Mouse (Mus musculus) forebrain, embryonic 15.5 days (tissue): Measurements from ENCODE around the gene Pde1b. TPM values are rescaled to one million over a fixed set of nuclear protein-coding genes. Genes with fewer than 3 reads are reported as not detected.
A peak's percentile ranks its signal among the peaks of the same experiment; 100 is the strongest.

Experiments used
- ATAC-seq: fragments of 200-750 bp; cut with Nextera tagmentation; replicated peaks from 2 replicates; pipeline ENCODE4 v1.8.0; 2017; ENCODE audit warnings: mild to moderate bottlenecking, moderate TSS enrichment, moderate library complexity
- H3K27ac ChIP-seq: fragments of 300-500 bp; sonication (generic); replicated peaks from 2 replicates; pipeline ENCODE4 v1.5.1; 2015; ENCODE audit warnings: mild to moderate bottlenecking, inconsistent platforms
- H3K27me3 ChIP-seq: fragments of 300-500 bp; sonication (generic); 2 replicates; pipeline ENCODE4 v1.6.1; 2015; ENCODE audit warnings: inconsistent platforms
- H3K36me3 ChIP-seq: fragments of 300-500 bp; sonication (generic); 2 replicates; pipeline ENCODE4 v1.6.1; 2015; ENCODE audit warnings: mild to moderate bottlenecking, inconsistent platforms
- H3K4me1 ChIP-seq: fragments of 300-500 bp; sonication (generic); 2 replicates; pipeline ENCODE4 v1.6.1; 2015; ENCODE audit warnings: inconsistent platforms
- H3K4me2 ChIP-seq: fragments of 300-500 bp; sonication (generic); replicated peaks from 2 replicates; pipeline ENCODE4 v1.6.1; 2015; ENCODE audit warnings: mild to moderate bottlenecking, inconsistent platforms
- H3K4me3 ChIP-seq: fragments of 300-500 bp; sonication (generic); 2 replicates; pipeline ENCODE4 v1.5.1; 2015; ENCODE audit warnings: mild to moderate bottlenecking, inconsistent platforms
- H3K9ac ChIP-seq: fragments of 300-500 bp; sonication (generic); replicated peaks from 2 replicates; pipeline ENCODE4 v1.6.1; 2015; ENCODE audit warnings: mild to moderate bottlenecking, inconsistent platforms
- H3K9me3 ChIP-seq: fragments of 300-500 bp; sonication (generic); 2 replicates; pipeline ENCODE4 v1.6.1; 2016; ENCODE audit warnings: inconsistent platforms
- WGBS: fragments of 180-500 bp; shearing (Covaris S2); methylation state at CpG from one replicate; pipeline ENCODE4 v1.1.7; 2015; ENCODE audit warnings: mixed read lengths; 5-methylcytosine and 5-hydroxymethylcytosine counted together
- polyA plus RNA-seq: library from polyadenylated mRNA; unstranded; fragments of >200 nt; fragmentation: Nextera tagmentation; extraction: Ambion mirVana; gene quantifications from 2 replicates; pipeline ENCODE4 v1.2.1, GENCODE M21; 2015

The Pde1b gene
- polyA plus RNA-seq, 1 experiment from 2014 or later: 71.3 TPM

- peak overlapping the region; percentile 81 for H3K9ac ChIP-seq
- no peak for ATAC-seq
- WGBS: 19% methylated on average over 2 of the region's 2 CpGs
These were observed 33.6 kb downstream of the Pde1b start for GRCm38 (mm10) chr15:103536456-103536855.

GRCm38 (mm10) chr15:103537011-103537821 lies 34.4 kb downstream of the Pde1b start:
- Histone ChIP-seq H3K4me1 (peaks cover 16% of the 10 kb centered on the region), H3K27ac (peak overlapping the region; percentile 65), H3K9ac (peak overlapping the region; percentile 81), H3K9me3 (no peaks in the 10 kb centered on the region), H3K36me3 (no peaks in the 10 kb centered on the region), H3K4me2 (peak overlapping the region; percentile 85), H3K4me3 (peak overlapping the region; percentile 70), H3K27me3 (peaks cover 4% of the 10 kb centered on the region; the same call in 1 of the 2 replicates)
- ATAC-seq: peak; percentile 75
- WGBS: under 1% methylated on average over 37 of the region's 37 CpGs

More at GRCm38 (mm10) chr15:103536456-103536855, 33.6 kb downstream of the Pde1b start:
- peaks cover 16% of the 10 kb centered on the region for H3K4me1 ChIP-seq
- H3K27ac ChIP-seq: peak overlapping the region; percentile 65
- H3K27me3 ChIP-seq: peaks cover 4% of the 10 kb centered on the region; the same call in 1 of the 2 replicates
- peak overlapping the region; percentile 85 for H3K4me2 ChIP-seq
- H3K9me3 ChIP-seq: no peaks in the 10 kb centered on the region
- peak overlapping the region; percentile 70 for H3K4me3 ChIP-seq
- H3K36me3 ChIP-seq: peaks cover 2% of the 10 kb centered on the region; the same call in 1 of the 2 replicates

- Histone ChIP-seq H3K27me3 (peaks cover 4% of the 10 kb centered on the region; the same call in 1 of the 2 replicates), H3K4me1 (peaks cover 16% of the 10 kb centered on the region), H3K9ac (peak within 1 kb of the TSS; percentile 81), H3K36me3 (no peaks in the 10 kb centered on the region), H3K9me3 (no peaks in the 10 kb centered on the region), H3K4me3 (peak within 1 kb of the TSS; percentile 70), H3K4me2 (peak within 1 kb of the TSS; percentile 85), H3K27ac (peak within 1 kb of the TSS; percentile 65)
- WGBS: under 1% methylated on average over 36 of the region's 36 CpGs
- peak; percentile 87 for ATAC-seq
These were observed 35.0 kb downstream of the Pde1b start, which contains the start of gene Ppp1r1a for GRCm38 (mm10) chr15:103537822-103538213. TSS of gene Ppp1r1a (minus strand) at chr15:103538003.

- Histone ChIP-seq H3K4me2 (no peak overlapping the region), H3K36me3 (no peaks in the 10 kb centered on the region), H3K27me3 (peaks cover 4% of the 10 kb centered on the region; the same call in 1 of the 2 replicates), H3K9ac (no peak overlapping the region), H3K9me3 (no peaks in the 10 kb centered on the region), H3K4me3 (no peak overlapping the region), H3K4me1 (peaks cover 16% of the 10 kb centered on the region), H3K27ac (no peak overlapping the region)
- WGBS: 63% methylated on average over 2 of the region's 2 CpGs
- ATAC-seq: no peak
These were observed 36.4 kb downstream of the Pde1b start for GRCm38 (mm10) chr15:103539259-103539658.

GRCm38 (mm10) chr15:103540646-103541045 lies 37.8 kb downstream of the Pde1b start:
- no peaks in the 10 kb centered on the region for H3K9me3 ChIP-seq
- ATAC-seq: no peak
- H3K9ac ChIP-seq: no peak overlapping the region
- H3K27ac ChIP-seq: no peak overlapping the region
- peaks cover 4% of the 10 kb centered on the region; the same call in 1 of the 2 replicates for H3K27me3 ChIP-seq
- H3K4me2 ChIP-seq: no peak overlapping the region
- peaks cover 16% of the 10 kb centered on the region for H3K4me1 ChIP-seq
- H3K4me3 ChIP-seq: no peak overlapping the region
- WGBS: 94% methylated on average over 1 of the region's 1 CpGs
- no peaks in the 10 kb centered on the region for H3K36me3 ChIP-seq

- Histone ChIP-seq H3K36me3 (no peaks in the 10 kb centered on the region), H3K9me3 (no peaks in the 10 kb centered on the region), H3K4me1 (peaks cover 6% of the 10 kb centered on the region; the same call in 1 of the 2 replicates), H3K27ac (no peak overlapping the region), H3K27me3 (peaks cover 4% of the 10 kb centered on the region; the same call in 1 of the 2 replicates), H3K4me3 (no peak overlapping the region), H3K4me2 (no peak overlapping the region), H3K9ac (no peak overlapping the region)
- no peak for ATAC-seq
These were observed 39.7 kb downstream of the Pde1b start for GRCm38 (mm10) chr15:103542526-103542925.

GRCm38 (mm10) chr15:103547983-103548382 lies 45.1 kb downstream of the Pde1b start:
- ATAC-seq: no peak
- no peaks in the 10 kb centered on the region for H3K36me3 ChIP-seq
- no peak overlapping the region for H3K27ac ChIP-seq
- H3K9ac ChIP-seq: no peak overlapping the region
- H3K4me2 ChIP-seq: no peak overlapping the region
- H3K4me1 ChIP-seq: no peaks in the 10 kb centered on the region
- H3K4me3 ChIP-seq: no peak overlapping the region
- 82% methylated on average over 3 of the region's 3 CpGs for WGBS
- no peaks in the 10 kb centered on the region for H3K9me3 ChIP-seq
- no peaks in the 10 kb centered on the region for H3K27me3 ChIP-seq

GRCm38 (mm10) chr15:103549475-103549874 lies 46.6 kb downstream of the Pde1b start:
- no peaks in the 10 kb centered on the region for H3K27me3 ChIP-seq
- H3K4me2 ChIP-seq: no peak overlapping the region
- H3K4me3 ChIP-seq: no peak overlapping the region
- H3K9ac ChIP-seq: no peak overlapping the region
- WGBS: 88% methylated on average over 1 of the region's 1 CpGs
- H3K36me3 ChIP-seq: no peaks in the 10 kb centered on the region
- H3K4me1 ChIP-seq: no peaks in the 10 kb centered on the region
- no peak overlapping the region for H3K27ac ChIP-seq
- H3K9me3 ChIP-seq: no peaks in the 10 kb centered on the region
- no peak for ATAC-seq

GRCm38 (mm10) chr15:103551053-103551452 lies 48.2 kb downstream of the Pde1b start:
- no peaks in the 10 kb centered on the region for H3K9me3 ChIP-seq
- H3K9ac ChIP-seq: no peak overlapping the region
- no peaks in the 10 kb centered on the region for H3K27me3 ChIP-seq
- H3K4me2 ChIP-seq: no peak overlapping the region
- no peak for ATAC-seq
- 53% methylated on average over 1 of the region's 1 CpGs for WGBS
- no peaks in the 10 kb centered on the region for H3K36me3 ChIP-seq
- H3K27ac ChIP-seq: no peak overlapping the region
- H3K4me3 ChIP-seq: no peak overlapping the region
- no peaks in the 10 kb centered on the region for H3K4me1 ChIP-seq

- Histone ChIP-seq H3K27me3 (no peaks in the 10 kb centered on the region), H3K4me2 (no peak overlapping the region), H3K9me3 (no peaks in the 10 kb centered on the region), H3K36me3 (no peaks in the 10 kb centered on the region), H3K27ac (no peak overlapping the region), H3K4me1 (no peaks in the 10 kb centered on the region), H3K9ac (no peak overlapping the region), H3K4me3 (no peak overlapping the region)
- peak; percentile 57; the same call in 1 of the 2 replicates for ATAC-seq
- WGBS: 46% methylated on average over 3 of the region's 3 CpGs
These were observed 49.4 kb downstream of the Pde1b start for GRCm38 (mm10) chr15:103552096-103552690.

- H3K9me3 ChIP-seq: no peaks in the 10 kb centered on the region
- H3K27me3 ChIP-seq: no peaks in the 10 kb centered on the region
- H3K36me3 ChIP-seq: no peaks in the 10 kb centered on the region
- no peak within 1 kb of the TSS for H3K9ac ChIP-seq
- H3K27ac ChIP-seq: no peak within 1 kb of the TSS
- H3K4me3 ChIP-seq: no peak within 1 kb of the TSS
- H3K4me1 ChIP-seq: no peaks in the 10 kb centered on the region
- H3K4me2 ChIP-seq: no peak within 1 kb of the TSS
- no peak for ATAC-seq
These were observed 62.1 kb downstream of the Pde1b start, which contains the start of gene Glycam1 for GRCm38 (mm10) chr15:103564981-103565380. TSS of gene Glycam1 (minus strand) at chr15:103565081.
